Mouse (Mus musculus) ES-Bruce4 (cell line): Measurements from ENCODE around the gene Gpc1.

Experiments used
- CTCF ChIP-seq: IDR thresholded peaks from one replicate; pipeline ENCODE4 v1.8.1; 2011; ENCODE audit warnings: low read depth, low read length
- POLR2A ChIP-seq: IDR thresholded peaks from one replicate; pipeline ENCODE4 v1.8.1; 2011; ENCODE audit warnings: low read length; ENCODE audit not compliant: insufficient read depth

DNA sequence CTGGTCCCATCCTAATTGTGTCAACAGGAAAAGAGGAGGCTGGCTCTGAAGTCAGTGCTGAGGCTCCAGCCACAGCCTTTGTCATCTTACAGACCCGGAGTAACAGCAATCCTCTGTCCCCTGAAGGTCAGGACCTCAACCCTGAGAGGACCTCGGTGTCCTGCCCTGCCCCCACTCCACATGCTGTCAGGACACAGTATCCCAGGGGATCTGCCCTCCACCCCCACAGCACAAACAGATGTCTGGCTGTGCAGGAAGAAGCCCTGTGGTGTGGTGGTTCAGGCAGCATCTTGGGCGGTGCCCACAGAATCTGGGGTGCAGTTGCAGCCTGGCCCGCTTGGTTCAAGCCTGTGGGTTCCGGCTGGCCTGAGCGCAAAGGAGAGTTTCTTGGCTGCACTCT is 48.9 kb upstream of the Gpc1 start:
- TF ChIP-seq CTCF: no peak
- no peak for TF ChIP-seq POLR2A
